Mouse (Mus musculus): Measurements from ENCODE around the gene Pi4k2b. TPM values are rescaled to one million over a fixed set of nuclear protein-coding genes. Genes with fewer than 3 reads are reported as not detected.

The Pi4k2b gene
- total RNA-seq (2023): 11.5 TPM

GRCm38 (mm10) chr5:52741391-52742111, at the start of gene Pi4k2b:
Pi4k2b (plus strand) TSS chr5:52741574.

GRCm38 (mm10) chr5:52775237-52775636, 33.9 kb downstream of the Pi4k2b start, which contains the start of gene Zcchc4:
Zcchc4 (plus strand) TSS chr5:52775409.

Other genes starting within 250 kb of the Pi4k2b start
- gene Lgi2, start 175.1 kb upstream of the Pi4k2b start, total RNA-seq (2023): not detected
- 16.8 TPM for gene Sepsecs, start 71.9 kb upstream of the Pi4k2b start, total RNA-seq (2023)
- gene Zcchc4, start 33.8 kb downstream of the Pi4k2b start, total RNA-seq (2023): 17.4 TPM
- gene Anapc4, start 92.4 kb downstream of the Pi4k2b start, total RNA-seq (2023): 69.0 TPM

Data from CD8-positive naive resting alpha-beta T cell, adult 57 days (primary cell).